Mouse (Mus musculus): ENCODE measurements around the gene Tnks2.

- no peak for TF ChIP-seq CTCF (IDR thresholded peaks at IDR 0.05; ENCODE audit: extremely low read depth, insufficient read depth, low read length)
- TF ChIP-seq POLR2A (IDR thresholded peaks at IDR 0.05; ENCODE audit: extremely low read depth, insufficient read depth, low read length) = no peak
Measured at GRCm38 (mm10) chr19:36794008-36794407, 40.0 kb upstream of the Tnks2 start.

Data from cortical plate, adult 2 months (tissue).